Mouse (Mus musculus): ENCODE data around the gene Calhm2. TPM values are rescaled to one million over a fixed set of nuclear protein-coding genes. Genes with fewer than 3 reads are reported as not detected.

Gene Calhm2
- polyA plus RNA-seq, 1 experiment = 5.3 TPM

DNA sequence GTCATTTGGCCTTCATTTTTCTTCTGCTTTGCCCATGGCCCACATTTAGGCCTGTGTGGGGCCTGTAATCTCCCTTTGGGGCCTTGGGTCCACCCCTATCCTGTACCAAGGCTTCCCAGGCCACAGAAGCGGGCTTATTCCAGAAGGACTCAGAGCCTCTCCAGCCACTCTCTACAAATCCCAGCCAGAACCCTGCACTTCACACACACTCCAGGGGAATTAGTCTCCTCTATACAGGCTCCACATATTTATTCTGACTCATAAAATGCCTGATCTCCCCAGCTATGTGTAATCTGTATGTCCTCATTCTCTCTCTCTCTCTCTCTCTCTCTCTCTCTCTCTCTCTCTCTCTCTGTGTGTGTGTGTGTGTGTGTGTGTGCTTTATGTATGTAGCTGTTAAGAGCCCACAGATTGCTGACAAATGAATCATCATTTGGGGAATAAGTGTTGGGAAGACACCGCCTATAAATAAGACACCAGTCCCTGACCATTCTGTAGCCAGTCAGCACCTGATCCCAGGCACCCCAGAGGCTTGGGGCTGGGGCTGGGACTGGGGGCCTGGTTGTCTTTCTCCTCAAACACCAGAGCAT lies 38.9 kb upstream of the Calhm2 start:
- no peak overlapping the region for H3K4me3 ChIP-seq (ENCODE audit: insufficient read depth, low read length)
- no peaks in the 10 kb centered on the region; the same call in 1 of the 2 replicates for H3K4me1 ChIP-seq (ENCODE audit: control insufficient read depth, insufficient read depth, low read length)
- TF ChIP-seq POLR2A (IDR thresholded peaks at IDR 0.05; ENCODE audit: extremely low read depth, insufficient read depth, low read length) (no peak), CTCF (IDR thresholded peaks at IDR 0.05; ENCODE audit: extremely low read depth, insufficient read depth, low read length) (no peak)
- no peak overlapping the region for H3K27ac ChIP-seq (ENCODE audit: insufficient read depth, low read length)

GRCm38 (mm10) chr19:47175472-47175871 lies 37.4 kb upstream of the Calhm2 start:
- no peak overlapping the region for H3K4me3 ChIP-seq (ENCODE audit: insufficient read depth, low read length)
- TF ChIP-seq POLR2A (IDR thresholded peaks at IDR 0.05; ENCODE audit: extremely low read depth, insufficient read depth, low read length) (no peak), CTCF (IDR thresholded peaks at IDR 0.05; ENCODE audit: extremely low read depth, insufficient read depth, low read length) (0 out of 2 replicates have a peak, but pooled peaks have one; percentile 24)
- no peak overlapping the region for H3K27ac ChIP-seq (ENCODE audit: insufficient read depth, low read length)
- H3K4me1 ChIP-seq (ENCODE audit: control insufficient read depth, insufficient read depth, low read length) = no peaks in the 10 kb centered on the region; the same call in 1 of the 2 replicates

- TF ChIP-seq POLR2A (IDR thresholded peaks at IDR 0.05; ENCODE audit: extremely low read depth, insufficient read depth, low read length) (no peak), CTCF (IDR thresholded peaks at IDR 0.05; ENCODE audit: extremely low read depth, insufficient read depth, low read length) (peak; percentile 51)
- no peak overlapping the region for H3K4me3 ChIP-seq (ENCODE audit: insufficient read depth, low read length)
- no peak overlapping the region for H3K27ac ChIP-seq (ENCODE audit: insufficient read depth, low read length)
- H3K4me1 ChIP-seq (ENCODE audit: control insufficient read depth, insufficient read depth, low read length) = no peaks in the 10 kb centered on the region
These were observed 36.4 kb upstream of the Calhm2 start for GRCm38 (mm10) chr19:47174515-47174914.

DNA sequence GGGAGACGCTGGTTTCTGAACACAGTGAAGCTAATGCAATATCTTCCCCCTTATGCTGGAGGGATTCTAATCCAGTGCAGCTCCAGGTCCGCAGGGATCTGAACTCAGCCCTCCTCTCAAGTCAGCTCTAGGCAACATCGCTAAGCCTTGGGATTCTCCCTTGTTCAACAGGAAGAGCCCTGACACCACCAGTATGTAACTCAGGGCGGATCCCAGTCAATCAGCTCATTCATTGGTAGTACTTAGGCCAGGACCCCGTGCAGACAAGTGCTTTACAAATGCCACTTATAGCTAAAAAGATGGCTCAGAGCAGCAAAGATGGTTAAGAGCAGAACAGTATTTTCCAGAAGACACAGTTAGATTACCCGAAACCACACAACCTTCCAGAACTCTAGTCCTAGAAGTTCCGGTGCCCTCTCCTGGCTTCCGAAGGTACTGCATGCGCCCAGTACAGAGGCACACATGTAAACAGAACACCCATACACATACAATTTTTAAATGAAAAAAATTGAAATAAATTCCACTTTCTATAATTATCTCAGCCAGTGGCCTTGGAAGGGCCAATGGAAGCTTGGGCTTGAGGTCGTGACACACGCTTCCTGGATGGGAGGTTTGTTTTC lies 30.8 kb upstream of the Calhm2 start:
- Histone ChIP-seq H3K27ac (ENCODE audit: insufficient read depth, low read length) (no peak overlapping the region), H3K4me3 (ENCODE audit: insufficient read depth, low read length) (no peak overlapping the region), H3K4me1 (ENCODE audit: control insufficient read depth, insufficient read depth, low read length) (no peaks in the 10 kb centered on the region)
- TF ChIP-seq CTCF (IDR thresholded peaks at IDR 0.05; ENCODE audit: extremely low read depth, insufficient read depth, low read length) = peak; percentile 84
- no peak for TF ChIP-seq POLR2A (IDR thresholded peaks at IDR 0.05; ENCODE audit: extremely low read depth, insufficient read depth, low read length)

DNA sequence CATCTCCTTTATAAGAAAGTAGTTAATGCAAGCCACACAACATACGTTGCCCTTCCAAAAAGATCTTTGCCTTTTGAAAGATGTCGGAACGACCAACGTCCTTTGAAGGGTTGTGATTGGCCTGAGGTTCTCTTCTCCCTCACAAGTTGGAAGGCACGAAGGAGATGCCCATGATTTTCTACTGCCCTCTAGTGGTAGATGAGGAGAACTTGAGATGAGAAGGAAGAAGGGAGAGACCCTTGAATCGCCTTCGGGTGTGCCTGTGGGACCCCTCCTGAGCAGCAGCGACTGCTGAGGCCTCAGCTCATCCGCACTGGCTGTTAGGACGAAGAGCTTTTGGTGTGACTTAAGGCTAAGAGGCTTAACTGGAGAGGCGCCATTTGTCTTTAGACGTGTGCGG lies 30.1 kb upstream of the Calhm2 start:
- no peak overlapping the region for H3K4me3 ChIP-seq (ENCODE audit: insufficient read depth, low read length)
- TF ChIP-seq POLR2A (IDR thresholded peaks at IDR 0.05; ENCODE audit: extremely low read depth, insufficient read depth, low read length) (no peak), CTCF (IDR thresholded peaks at IDR 0.05; ENCODE audit: extremely low read depth, insufficient read depth, low read length) (peak; percentile 72)
- H3K4me1 ChIP-seq (ENCODE audit: control insufficient read depth, insufficient read depth, low read length) = no peaks in the 10 kb centered on the region
- no peak overlapping the region for H3K27ac ChIP-seq (ENCODE audit: insufficient read depth, low read length)

GRCm38 (mm10) chr19:47167617-47168214 lies 29.6 kb upstream of the Calhm2 start:
- H3K4me1 ChIP-seq (ENCODE audit: control insufficient read depth, insufficient read depth, low read length) = no peaks in the 10 kb centered on the region
- no peak overlapping the region for H3K4me3 ChIP-seq (ENCODE audit: insufficient read depth, low read length)
- no peak overlapping the region for H3K27ac ChIP-seq (ENCODE audit: insufficient read depth, low read length)
- no peak for TF ChIP-seq POLR2A (IDR thresholded peaks at IDR 0.05; ENCODE audit: extremely low read depth, insufficient read depth, low read length)

GRCm38 (mm10) chr19:47166758-47167157 lies 28.7 kb upstream of the Calhm2 start:
- TF ChIP-seq CTCF (IDR thresholded peaks at IDR 0.05; ENCODE audit: extremely low read depth, insufficient read depth, low read length) (no peak), POLR2A (IDR thresholded peaks at IDR 0.05; ENCODE audit: extremely low read depth, insufficient read depth, low read length) (no peak)
- H3K27ac ChIP-seq (ENCODE audit: insufficient read depth, low read length) = no peak overlapping the region
- H3K4me3 ChIP-seq (ENCODE audit: insufficient read depth, low read length) = no peak overlapping the region
- H3K4me1 ChIP-seq (ENCODE audit: control insufficient read depth, insufficient read depth, low read length) = no peaks in the 10 kb centered on the region; the same call in 1 of the 2 replicates

DNA sequence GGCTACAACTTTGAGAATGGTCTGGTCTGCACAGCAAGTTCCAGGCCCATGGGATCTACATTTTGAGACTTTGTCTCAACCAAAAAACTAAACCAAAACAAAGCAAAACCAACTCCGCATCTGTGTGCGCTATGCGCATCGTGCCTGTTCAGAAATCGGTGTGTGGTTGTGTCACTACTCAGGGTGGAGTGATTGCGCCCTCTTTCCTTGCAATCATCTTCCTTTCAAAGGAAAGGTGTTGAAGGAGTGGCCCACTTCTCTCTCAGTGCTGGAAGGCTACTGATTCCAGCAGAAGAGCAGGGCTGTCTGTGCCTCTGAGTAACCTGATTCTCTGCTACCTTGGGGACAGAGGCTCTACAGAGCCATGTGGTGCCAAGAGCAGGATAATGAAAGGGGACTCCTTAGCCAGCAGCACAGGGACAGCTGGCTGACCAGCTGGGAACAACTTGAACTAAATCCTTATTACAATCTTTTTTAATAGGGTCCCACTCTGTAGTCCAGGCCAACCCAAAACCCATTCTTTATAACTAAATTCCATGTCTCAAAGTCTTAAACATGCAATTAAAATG lies 25.2 kb upstream of the Calhm2 start:
- TF ChIP-seq CTCF (IDR thresholded peaks at IDR 0.05; ENCODE audit: extremely low read depth, insufficient read depth, low read length) = no peak

GRCm38 (mm10) chr19:47161669-47162068 lies 23.6 kb upstream of the Calhm2 start:
- H3K4me3 ChIP-seq (ENCODE audit: insufficient read depth, low read length) = no peak overlapping the region
- no peak for TF ChIP-seq POLR2A (IDR thresholded peaks at IDR 0.05; ENCODE audit: extremely low read depth, insufficient read depth, low read length)
- no peak for TF ChIP-seq CTCF (IDR thresholded peaks at IDR 0.05; ENCODE audit: extremely low read depth, insufficient read depth, low read length)
- no peak overlapping the region for H3K27ac ChIP-seq (ENCODE audit: insufficient read depth, low read length)
- no peaks in the 10 kb centered on the region; the same call in 1 of the 2 replicates for H3K4me1 ChIP-seq (ENCODE audit: control insufficient read depth, insufficient read depth, low read length)

More for the DNA sequence above, 25.2 kb upstream of the Calhm2 start:
- Histone ChIP-seq H3K27ac (ENCODE audit: insufficient read depth, low read length) (no peak overlapping the region), H3K4me3 (ENCODE audit: insufficient read depth, low read length) (no peak overlapping the region), H3K4me1 (ENCODE audit: control insufficient read depth, insufficient read depth, low read length) (no peaks in the 10 kb centered on the region; the same call in 1 of the 2 replicates)

Measured in cortical plate, adult 2 months (tissue).